Mouse (Mus musculus): ENCODE data around the gene Sgk1. TPM values are rescaled to one million over a fixed set of nuclear protein-coding genes. Genes with fewer than 3 reads are reported as not detected.

Gene Sgk1
- 25.4 and 28.2 TPM in 2 replicates for polyA plus RNA-seq (2016; fragmentation: Nextera tagmentation; extraction: Ambion mirVana)

DNA sequence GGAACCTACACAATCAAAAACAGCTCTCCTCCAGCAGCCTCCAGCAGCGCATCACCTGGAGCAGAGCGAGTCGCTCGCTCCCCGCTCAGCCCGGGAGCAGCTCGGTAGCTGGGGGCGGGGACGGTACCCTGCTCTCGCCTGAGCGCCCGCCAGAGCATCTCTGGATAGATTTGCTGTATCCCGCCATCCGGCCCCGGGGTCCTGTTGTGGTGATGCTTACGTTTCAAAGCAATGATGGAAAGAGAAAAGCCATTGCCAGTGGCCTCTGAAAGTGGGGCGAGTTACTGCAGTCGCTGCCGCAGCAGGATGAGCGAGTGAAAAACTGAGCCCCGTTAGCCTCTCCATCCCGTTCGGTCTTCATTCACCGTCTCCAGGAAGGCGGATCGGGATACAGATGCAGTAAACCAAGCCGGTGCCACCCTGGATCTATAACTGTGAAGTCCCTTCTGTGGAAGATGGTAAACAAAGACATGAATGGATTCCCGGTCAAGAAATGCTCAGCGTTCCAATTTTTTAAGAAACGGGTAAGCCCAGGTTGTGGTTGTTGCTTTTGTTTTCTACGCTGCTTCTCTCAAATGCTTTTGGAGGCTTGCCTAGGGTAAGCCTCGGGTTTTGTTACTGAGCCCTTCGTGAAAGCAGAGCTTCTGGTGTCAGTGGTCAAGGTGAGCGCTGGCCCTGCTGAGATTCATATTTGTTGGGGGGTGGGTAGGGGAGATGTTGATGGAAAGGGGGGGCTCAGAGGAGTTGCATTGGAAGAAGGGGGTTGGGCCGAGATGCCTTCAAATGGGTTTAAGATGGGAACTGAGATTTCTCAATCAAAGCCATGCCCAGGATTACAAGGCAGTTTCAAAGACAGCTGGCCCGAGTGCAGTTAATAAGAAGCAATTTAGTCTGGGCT, at the start of gene Sgk1:
Gene Sgk1, plus strand, starts transcription at position 1 of the 898 bp plus-strand sequence.
- peak within 1 kb of the TSS; percentile 48 for H3K4me3 ChIP-seq
- 1% methylated on average over 36 of the region's 36 CpGs for WGBS
- peaks cover 18% of the 10 kb centered on the region for H3K4me1 ChIP-seq
- H3K9ac ChIP-seq (replicated peaks): peak within 1 kb of the TSS; percentile 62
- peak within 1 kb of the TSS; percentile 65 for H3K4me2 ChIP-seq (replicated peaks)
- peak within 1 kb of the TSS; percentile 79 for H3K27ac ChIP-seq (replicated peaks)
- H3K36me3 ChIP-seq: no peaks in the 10 kb centered on the region
- peaks cover 12% of the 10 kb centered on the region; the same call in 1 of the 2 replicates for H3K27me3 ChIP-seq
- no peaks in the 10 kb centered on the region for H3K9me3 ChIP-seq
- ATAC-seq (ENCODE audit: low FRiP score, low read depth): peak; percentile 80

DNA sequence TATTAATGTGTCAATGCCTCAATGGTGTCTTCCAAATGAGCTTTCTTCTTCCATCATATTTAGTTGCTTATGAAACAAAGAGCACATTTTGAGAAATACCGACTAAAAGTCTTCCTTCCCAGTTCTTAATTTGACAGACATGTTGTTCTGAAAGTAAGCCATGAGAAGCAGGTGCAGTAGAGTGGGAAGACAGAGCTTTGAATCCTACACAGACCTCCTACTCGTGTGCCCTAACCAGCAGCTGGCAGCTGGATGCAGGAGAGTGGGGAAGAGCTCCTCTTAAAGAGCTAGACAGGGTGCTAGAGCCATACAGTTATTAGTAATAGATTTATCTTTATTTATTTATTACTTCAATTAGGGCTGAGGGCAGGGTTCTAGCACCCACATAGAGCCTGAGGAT, 49.7 kb upstream of the Sgk1 start:
- H3K27me3 ChIP-seq: no peaks in the 10 kb centered on the region
- H3K36me3 ChIP-seq: no peaks in the 10 kb centered on the region
- H3K4me3 ChIP-seq: no peak overlapping the region
- H3K9ac ChIP-seq (replicated peaks): no peak overlapping the region
- H3K9me3 ChIP-seq: no peaks in the 10 kb centered on the region
- no peak overlapping the region for H3K27ac ChIP-seq (replicated peaks)
- H3K4me1 ChIP-seq: peaks cover 15% of the 10 kb centered on the region
- WGBS: 83% methylated on average over 2 of the region's 2 CpGs
- no peak overlapping the region for H3K4me2 ChIP-seq (replicated peaks)
- ATAC-seq (ENCODE audit: low FRiP score, low read depth): no peak

DNA sequence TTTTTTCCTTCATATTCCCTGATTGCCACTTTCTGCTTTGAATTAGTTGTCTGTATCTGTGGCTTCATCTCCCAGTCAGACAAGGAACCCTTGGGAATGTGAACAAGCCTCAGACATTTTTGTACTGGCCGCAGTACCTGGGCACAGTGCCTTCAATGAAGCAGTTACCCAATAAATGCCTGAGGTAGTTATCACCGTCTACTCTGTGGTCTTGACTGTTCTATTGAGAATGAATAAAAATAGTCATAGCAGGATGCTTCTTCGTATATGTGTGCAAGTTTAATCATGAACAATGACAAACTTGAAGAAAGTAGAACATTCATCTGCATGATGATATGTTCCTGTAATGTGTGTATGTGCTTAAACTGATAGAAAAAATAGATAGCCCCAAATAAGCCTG, 48.2 kb upstream of the Sgk1 start:
- Histone ChIP-seq H3K4me3 (no peak overlapping the region), H3K4me2 (replicated peaks) (no peak overlapping the region), H3K27me3 (no peaks in the 10 kb centered on the region), H3K27ac (replicated peaks) (no peak overlapping the region), H3K36me3 (no peaks in the 10 kb centered on the region), H3K9me3 (no peaks in the 10 kb centered on the region), H3K4me1 (peaks cover 10% of the 10 kb centered on the region), H3K9ac (replicated peaks) (no peak overlapping the region)
- ATAC-seq (ENCODE audit: low FRiP score, low read depth): no peak
- whole genome bisulfite sequencing: 88% methylated on average over 3 of the region's 3 CpGs

DNA sequence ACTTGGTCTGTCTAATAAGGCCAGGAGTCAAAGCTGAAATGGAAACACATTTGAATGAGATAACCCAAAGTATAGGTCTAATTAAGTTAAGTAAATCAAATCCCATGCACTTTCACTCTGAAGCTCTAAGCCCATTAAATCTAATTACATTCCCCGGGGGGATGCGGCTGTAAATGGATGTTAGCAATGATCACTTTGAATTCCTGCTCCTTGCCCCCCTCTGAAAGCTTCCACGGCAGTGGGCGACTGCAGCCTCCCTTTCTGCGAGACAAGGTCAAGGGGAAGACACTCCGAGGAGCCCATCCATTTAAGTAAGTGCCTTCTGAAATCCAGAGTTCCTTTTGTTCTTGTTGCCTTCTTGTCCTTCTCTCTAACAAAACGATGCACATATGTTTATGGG, 46.9 kb upstream of the Sgk1 start:
- H3K4me1 ChIP-seq: no peaks in the 10 kb centered on the region
- no peak for ATAC-seq (ENCODE audit: low FRiP score, low read depth)
- H3K27me3 ChIP-seq: no peaks in the 10 kb centered on the region
- no peak overlapping the region for H3K4me2 ChIP-seq (replicated peaks)
- no peak overlapping the region for H3K9ac ChIP-seq (replicated peaks)
- no peak overlapping the region for H3K27ac ChIP-seq (replicated peaks)
- H3K4me3 ChIP-seq: no peak overlapping the region
- no peaks in the 10 kb centered on the region for H3K36me3 ChIP-seq
- H3K9me3 ChIP-seq: no peaks in the 10 kb centered on the region
- 52% methylated on average over 7 of the region's 7 CpGs for WGBS

DNA sequence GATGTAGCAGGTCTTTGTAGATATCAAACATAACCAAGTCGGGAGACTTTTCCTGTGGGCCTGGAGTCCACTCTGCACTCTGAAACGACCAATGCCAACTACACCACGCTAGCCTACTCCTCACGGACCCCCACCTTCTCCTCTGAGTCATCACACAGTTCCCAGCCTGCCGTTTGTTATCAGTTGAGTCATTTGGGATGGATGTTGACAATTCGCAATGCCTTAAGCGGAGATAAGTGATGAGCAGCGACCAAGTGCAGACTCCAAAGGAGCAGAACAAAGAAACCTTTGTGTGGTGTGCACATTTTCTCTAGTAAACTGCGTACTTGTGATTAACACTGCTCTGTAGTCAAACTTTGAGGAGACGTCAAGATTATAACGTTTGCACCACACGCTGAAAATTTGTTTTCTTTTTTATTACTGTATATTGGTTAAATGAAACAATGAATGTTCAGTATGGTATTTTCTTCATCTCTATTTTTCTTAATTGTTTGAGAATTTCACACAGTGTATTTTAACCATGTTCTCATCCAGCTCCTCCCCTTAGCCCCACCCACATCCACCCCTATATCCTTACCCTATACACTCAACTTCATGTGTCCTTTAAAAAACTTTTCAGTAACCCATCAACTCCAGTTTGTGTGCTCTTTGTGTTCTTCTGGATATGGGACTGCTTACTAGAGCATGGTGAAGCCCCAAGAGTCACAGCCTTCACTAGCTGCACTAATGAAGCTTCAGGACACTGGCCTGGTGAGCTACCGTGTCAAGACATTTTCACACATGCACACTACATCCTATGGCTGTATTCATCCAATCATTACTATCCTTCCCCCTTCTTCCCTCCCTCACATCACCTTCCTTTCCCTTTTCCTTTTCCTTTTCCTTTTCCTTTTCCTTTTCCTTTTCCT, 42.5 kb upstream of the Sgk1 start:
- WGBS: 81% methylated on average over 13 of the region's 13 CpGs
- no peaks in the 10 kb centered on the region for H3K27me3 ChIP-seq
- H3K4me2 ChIP-seq (replicated peaks): no peak overlapping the region
- H3K36me3 ChIP-seq: no peaks in the 10 kb centered on the region
- no peak for ATAC-seq (ENCODE audit: low FRiP score, low read depth)
- H3K27ac ChIP-seq (replicated peaks): no peak overlapping the region
- H3K9ac ChIP-seq (replicated peaks): no peak overlapping the region
- peaks cover 2% of the 10 kb centered on the region; the same call in 1 of the 2 replicates for H3K4me1 ChIP-seq
- H3K9me3 ChIP-seq: no peaks in the 10 kb centered on the region
- no peak overlapping the region for H3K4me3 ChIP-seq

DNA sequence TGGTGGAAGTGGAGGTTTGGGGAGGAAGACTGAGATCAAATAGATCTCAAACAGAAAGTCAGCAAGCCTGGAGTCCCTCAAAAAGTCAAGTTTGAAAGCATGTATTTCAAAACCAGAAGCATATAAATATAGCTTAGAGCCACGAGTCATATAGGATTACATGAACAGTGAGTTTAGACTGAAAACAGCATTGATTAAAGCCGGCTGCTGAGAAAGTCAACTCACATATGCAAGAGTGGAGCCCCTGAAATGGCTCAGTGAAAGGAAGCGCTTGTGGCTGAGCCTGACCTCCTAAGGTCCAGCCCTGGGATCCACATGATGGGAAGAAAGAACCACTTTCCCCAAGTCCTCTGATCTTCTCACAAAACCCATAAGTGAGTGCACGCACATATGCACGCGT, 38.7 kb upstream of the Sgk1 start:
- Histone ChIP-seq H3K27me3 (no peaks in the 10 kb centered on the region), H3K4me3 (no peak overlapping the region), H3K4me1 (peaks cover 4% of the 10 kb centered on the region; the same call in 1 of the 2 replicates), H3K4me2 (replicated peaks) (no peak overlapping the region), H3K9me3 (no peaks in the 10 kb centered on the region), H3K27ac (replicated peaks) (no peak overlapping the region), H3K36me3 (no peaks in the 10 kb centered on the region), H3K9ac (replicated peaks) (no peak overlapping the region)
- no peak for ATAC-seq (ENCODE audit: low FRiP score, low read depth)
- WGBS: 88% methylated on average over 6 of the region's 6 CpGs

DNA sequence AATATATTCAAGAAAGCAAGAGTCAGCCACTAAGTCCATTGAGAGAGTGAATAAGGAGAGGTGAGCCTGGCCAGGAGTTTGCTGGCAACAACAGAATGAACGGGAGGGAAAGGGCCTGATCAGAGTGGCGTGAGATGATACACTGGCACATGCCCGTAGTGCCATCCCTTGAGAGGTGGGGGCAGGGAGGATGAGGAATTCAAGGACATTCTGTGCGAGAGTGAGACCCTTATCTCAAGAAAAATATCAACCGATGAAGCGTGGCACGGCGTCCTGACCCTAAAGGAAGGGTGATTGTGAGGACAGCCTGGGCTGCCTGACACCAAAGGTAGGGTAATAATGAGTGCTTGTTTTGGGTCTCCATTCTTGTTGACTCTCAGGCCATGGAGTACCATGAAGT, 38.1 kb upstream of the Sgk1 start:
- peaks cover 4% of the 10 kb centered on the region; the same call in 1 of the 2 replicates for H3K4me1 ChIP-seq
- no peaks in the 10 kb centered on the region for H3K27me3 ChIP-seq
- no peaks in the 10 kb centered on the region for H3K36me3 ChIP-seq
- H3K4me3 ChIP-seq: no peak overlapping the region
- H3K27ac ChIP-seq (replicated peaks): no peak overlapping the region
- WGBS: 90% methylated on average over 8 of the region's 8 CpGs
- ATAC-seq (ENCODE audit: low FRiP score, low read depth): no peak
- no peaks in the 10 kb centered on the region for H3K9me3 ChIP-seq
- no peak overlapping the region for H3K9ac ChIP-seq (replicated peaks)
- no peak overlapping the region for H3K4me2 ChIP-seq (replicated peaks)

DNA sequence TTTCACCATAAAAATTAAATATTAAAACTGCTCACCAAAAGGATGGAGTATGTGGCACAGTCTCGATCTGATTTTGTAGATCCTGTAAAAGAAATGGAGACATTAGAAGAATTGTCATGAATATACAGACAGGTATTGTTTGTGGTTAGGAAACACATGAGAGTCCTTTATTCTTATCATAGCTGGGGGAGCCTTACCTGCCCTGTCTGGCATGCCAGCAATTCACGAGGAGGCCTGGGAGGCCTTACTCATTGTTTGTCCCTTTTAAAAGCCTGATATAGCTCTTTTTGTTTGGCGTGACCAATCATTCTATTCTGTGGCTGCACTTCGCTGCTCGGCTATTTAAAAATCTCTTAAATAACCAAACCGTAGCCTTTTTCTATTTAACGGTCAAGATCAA, 37.6 kb upstream of the Sgk1 start:
- no peak overlapping the region for H3K27ac ChIP-seq (replicated peaks)
- 52% methylated on average over 7 of the region's 7 CpGs for WGBS
- no peak overlapping the region for H3K4me3 ChIP-seq
- no peaks in the 10 kb centered on the region for H3K27me3 ChIP-seq
- no peaks in the 10 kb centered on the region for H3K9me3 ChIP-seq
- no peaks in the 10 kb centered on the region for H3K36me3 ChIP-seq
- ATAC-seq (ENCODE audit: low FRiP score, low read depth): no peak
- H3K9ac ChIP-seq (replicated peaks): no peak overlapping the region
- H3K4me1 ChIP-seq: peaks cover 4% of the 10 kb centered on the region; the same call in 1 of the 2 replicates
- no peak overlapping the region for H3K4me2 ChIP-seq (replicated peaks)

DNA sequence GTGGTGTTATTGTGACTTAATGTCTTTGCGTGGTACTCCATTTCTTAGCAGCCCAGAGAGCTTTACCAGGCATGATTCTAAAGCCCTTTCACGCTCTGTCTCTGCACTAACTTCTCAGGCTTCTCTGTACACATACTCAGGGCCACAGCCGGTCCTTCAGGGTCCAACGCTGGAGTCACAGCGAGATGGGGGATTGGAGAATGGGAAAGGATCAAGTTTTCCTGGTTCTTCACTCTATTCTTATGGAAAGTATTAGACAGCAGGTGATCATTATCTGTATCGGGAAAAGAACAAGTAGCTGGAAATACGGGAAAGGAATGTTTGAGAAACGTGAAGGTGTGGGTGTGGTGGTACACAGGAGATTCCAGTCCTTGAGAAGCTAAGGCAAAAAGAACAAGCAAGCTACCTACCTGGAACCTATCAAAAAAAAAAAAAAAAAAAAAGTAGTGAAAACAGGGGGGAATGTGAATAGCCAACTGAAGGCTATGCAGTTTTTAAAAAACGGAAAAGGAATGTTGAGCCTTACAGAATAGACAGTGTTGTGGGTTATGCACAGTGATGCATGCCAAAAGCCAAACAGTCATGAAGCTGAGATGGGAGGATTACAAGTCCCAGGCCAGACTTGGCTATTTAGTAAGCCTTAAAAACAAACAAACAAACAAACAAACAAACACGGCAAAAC, 36.2 kb upstream of the Sgk1 start:
- no peak overlapping the region for H3K27ac ChIP-seq (replicated peaks)
- no peak for ATAC-seq (ENCODE audit: low FRiP score, low read depth)
- no peaks in the 10 kb centered on the region for H3K9me3 ChIP-seq
- H3K36me3 ChIP-seq: no peaks in the 10 kb centered on the region
- H3K4me2 ChIP-seq (replicated peaks): no peak overlapping the region
- no peak overlapping the region for H3K4me3 ChIP-seq
- no peaks in the 10 kb centered on the region for H3K27me3 ChIP-seq
- H3K4me1 ChIP-seq: peaks cover 4% of the 10 kb centered on the region; the same call in 1 of the 2 replicates
- H3K9ac ChIP-seq (replicated peaks): no peak overlapping the region
- WGBS: 80% methylated on average over 10 of the region's 10 CpGs

DNA sequence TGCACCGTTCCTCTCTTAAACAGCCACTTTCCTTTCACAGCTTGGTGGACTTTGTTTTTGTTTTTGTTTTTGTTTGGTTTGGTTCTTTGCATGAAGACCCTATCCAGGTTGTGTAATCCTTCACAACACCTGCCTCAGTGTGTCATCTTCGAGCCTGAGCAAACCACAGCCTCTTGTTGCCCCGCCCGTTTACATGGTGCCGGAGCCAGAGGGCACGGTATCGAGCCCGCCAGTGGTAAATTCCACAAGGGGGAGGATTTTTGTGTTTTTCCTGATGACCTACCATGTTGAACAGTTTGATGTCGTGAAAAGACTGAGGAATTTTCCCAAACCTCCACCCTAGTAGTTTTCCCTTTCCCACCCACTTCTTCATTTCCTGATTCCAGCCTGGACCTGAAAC, 35.6 kb upstream of the Sgk1 start:
- no peak overlapping the region for H3K9ac ChIP-seq (replicated peaks)
- no peak for ATAC-seq (ENCODE audit: low FRiP score, low read depth)
- peaks cover 4% of the 10 kb centered on the region; the same call in 1 of the 2 replicates for H3K4me1 ChIP-seq
- no peak overlapping the region for H3K4me2 ChIP-seq (replicated peaks)
- no peaks in the 10 kb centered on the region for H3K9me3 ChIP-seq
- no peaks in the 10 kb centered on the region for H3K27me3 ChIP-seq
- 93% methylated on average over 9 of the region's 9 CpGs for WGBS
- H3K27ac ChIP-seq (replicated peaks): no peak overlapping the region
- H3K36me3 ChIP-seq: no peaks in the 10 kb centered on the region
- H3K4me3 ChIP-seq: no peak overlapping the region

DNA sequence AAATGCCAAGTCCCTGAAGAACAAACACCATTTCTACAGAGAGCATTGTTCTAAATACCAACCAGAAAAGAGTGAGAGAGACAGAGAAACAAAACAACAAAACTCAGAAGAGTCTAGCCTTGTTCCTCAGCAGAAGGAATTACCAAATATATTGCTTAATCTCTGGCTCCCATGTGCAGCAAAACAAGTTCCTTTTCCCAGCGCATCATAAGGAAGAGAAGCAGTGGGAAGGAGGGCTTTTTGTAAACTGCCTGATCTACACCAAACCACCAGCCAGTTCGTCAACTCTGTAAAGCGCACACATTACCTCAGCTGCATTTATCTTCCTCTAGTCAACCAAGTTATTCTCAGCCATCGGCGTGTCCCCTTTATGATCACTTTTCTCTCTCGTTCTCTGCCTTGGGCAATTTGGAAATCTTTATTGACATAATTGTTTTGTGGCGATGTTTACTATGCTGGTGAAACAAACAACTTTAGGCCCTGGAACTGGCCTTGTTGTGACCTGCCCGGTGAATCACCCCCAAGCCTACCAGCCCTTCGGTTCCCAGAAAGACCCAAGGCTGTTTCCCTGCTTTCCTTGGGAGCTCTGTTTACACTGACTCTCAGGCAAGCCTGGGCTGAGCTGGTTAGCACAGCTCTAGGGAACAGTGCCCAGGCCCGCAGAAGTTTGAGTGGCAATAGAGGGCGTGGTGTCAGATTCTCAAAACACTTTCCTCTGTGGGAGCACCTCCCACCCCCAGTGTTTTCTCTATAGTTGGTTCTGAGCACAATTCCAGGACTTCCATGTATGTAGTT, 34.8 kb upstream of the Sgk1 start:
- Histone ChIP-seq H3K27ac (replicated peaks) (no peak overlapping the region), H3K9me3 (no peaks in the 10 kb centered on the region), H3K36me3 (no peaks in the 10 kb centered on the region), H3K4me2 (replicated peaks) (no peak overlapping the region), H3K9ac (replicated peaks) (no peak overlapping the region), H3K4me3 (no peak overlapping the region), H3K27me3 (no peaks in the 10 kb centered on the region), H3K4me1 (peaks cover 4% of the 10 kb centered on the region; the same call in 1 of the 2 replicates)
- WGBS: 87% methylated on average over 11 of the region's 11 CpGs
- ATAC-seq (ENCODE audit: low FRiP score, low read depth): no peak

Data from midbrain, embryonic 12.5 days (tissue).